Mouse (Mus musculus): Measurements from ENCODE around the gene Gm5244. TPM values are rescaled to one million over a fixed set of nuclear protein-coding genes. Genes with fewer than 3 reads are reported as not detected.

Gene Gm5244
- not detected for total RNA-seq (2022)

- DNase-seq: no peak
These were observed at the start of gene Gm5244 for GRCm38 (mm10) chr19:12846382-12846781. Gm5244 (plus strand) TSS chr19:12846682.

- no peak for DNase-seq
These were observed 49.4 kb upstream of the Gm5244 start for GRCm38 (mm10) chr19:12797071-12797470.

- DNase-seq: no peak
These were observed 48.1 kb upstream of the Gm5244 start for GRCm38 (mm10) chr19:12798404-12798803.

GRCm38 (mm10) chr19:12799081-12799480, 47.4 kb upstream of the Gm5244 start:
- DNase-seq: no peak

GRCm38 (mm10) chr19:12800621-12801020, 45.9 kb upstream of the Gm5244 start:
- no peak for DNase-seq

GRCm38 (mm10) chr19:12801046-12801445, 45.4 kb upstream of the Gm5244 start:
- DNase-seq: no peak

GRCm38 (mm10) chr19:12802830-12803229, 43.7 kb upstream of the Gm5244 start:
- no peak for DNase-seq

- no peak for DNase-seq
These were observed 42.2 kb upstream of the Gm5244 start for GRCm38 (mm10) chr19:12804237-12804636.

GRCm38 (mm10) chr19:12805730-12806129, 40.8 kb upstream of the Gm5244 start:
- DNase-seq: no peak

GRCm38 (mm10) chr19:12806214-12806613, 40.3 kb upstream of the Gm5244 start:
- no peak for DNase-seq

GRCm38 (mm10) chr19:12812644-12813364, 33.7 kb upstream of the Gm5244 start:
- DNase-seq: no peak

- DNase-seq: no peak
These were observed 32.6 kb upstream of the Gm5244 start for GRCm38 (mm10) chr19:12813883-12814282.

GRCm38 (mm10) chr19:12818507-12818906, 28.0 kb upstream of the Gm5244 start:
- DNase-seq: no peak

- no peak for DNase-seq
These were observed 26.1 kb upstream of the Gm5244 start for GRCm38 (mm10) chr19:12820383-12820782.

GRCm38 (mm10) chr19:12824549-12824948, 21.9 kb upstream of the Gm5244 start:
- no peak for DNase-seq

- no peak for DNase-seq
These were observed 15.6 kb upstream of the Gm5244 start for GRCm38 (mm10) chr19:12830823-12831430.

- DNase-seq: no peak
These were observed 14.9 kb upstream of the Gm5244 start for GRCm38 (mm10) chr19:12831559-12831958.

- no peak for DNase-seq
These were observed 12.9 kb upstream of the Gm5244 start for GRCm38 (mm10) chr19:12833625-12834024.

- no peak for DNase-seq
These were observed 8.0 kb upstream of the Gm5244 start for GRCm38 (mm10) chr19:12838507-12838906.

GRCm38 (mm10) chr19:12856983-12857382, 10.5 kb downstream of the Gm5244 start, which contains the start of gene Olfr1444:
Olfr1444 (plus strand) TSS chr19:12857283.
- DNase-seq: no peak

GRCm38 (mm10) chr19:12883555-12883954, 37.1 kb downstream of the Gm5244 start, which contains the start of gene Olfr1445:
Olfr1445 (plus strand) TSS chr19:12883855.
- DNase-seq: no peak

GRCm38 (mm10) chr19:12893424-12893823, 46.9 kb downstream of the Gm5244 start, which contains the start of gene Olfr1446:
Olfr1446 (minus strand) TSS chr19:12893524.
- no peak for DNase-seq

Data from adrenal gland, adult 8-10 months (tissue).